Mouse (Mus musculus) frontal cortex, adult 2 months (tissue): Measurements from ENCODE around the gene Nxph2. TPM values are rescaled to one million over a fixed set of nuclear protein-coding genes. Genes with fewer than 3 reads are reported as not detected.
"Not testable (repeated sequence)": the region's sequence is repeated elsewhere in the genome, so short reads cannot be mapped to it uniquely, and the experiment has no call there.

Experiments used
- DNase-seq, 2 experiments: peaks; one replicate each; pipeline ENCODE4 v3.0.0; 2022; ENCODE audit warnings: low spot score in 1 of 2; ENCODE audit errors: extremely low spot score in 1 of 2
- polyA plus RNA-seq: library from polyadenylated mRNA; depleted of rRNA; stranded (reverse); fragments of >200 nt; gene quantifications from 2 replicates; pipeline ENCODE4 v1.2.3, GENCODE M21; 2012; rRNA removed

The Nxph2 gene
- 0.82 and 2.0 TPM in 2 replicates for polyA plus RNA-seq

GRCm38 (mm10) chr2:23320746-23321585 is at the start of gene Nxph2:
Gene Nxph2 (plus strand): TSS chr2:23321246.
- DNase-seq = peak; percentile 1 to 39

DNA sequence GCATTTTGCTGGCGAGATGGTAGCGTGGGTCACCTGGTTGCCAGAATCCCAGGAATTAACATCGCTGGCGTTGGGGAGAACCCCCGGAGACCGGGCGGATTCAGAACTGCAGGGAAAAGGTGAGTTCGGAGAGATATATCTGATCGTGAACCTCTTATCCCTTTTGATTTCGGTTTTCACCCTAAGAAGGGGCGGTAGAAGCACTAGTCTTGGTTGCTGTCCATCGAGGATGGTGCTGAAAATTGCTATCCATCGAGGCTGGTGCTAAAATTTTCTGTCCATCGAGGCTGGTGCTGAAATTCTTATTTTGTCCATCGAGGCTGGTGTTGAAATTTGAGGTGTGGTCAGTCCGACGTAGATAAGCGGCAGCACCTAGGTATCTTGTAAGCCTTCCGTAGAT is 30.1 kb upstream of the Nxph2 start:
- not testable (repeated sequence) for DNase-seq

DNA sequence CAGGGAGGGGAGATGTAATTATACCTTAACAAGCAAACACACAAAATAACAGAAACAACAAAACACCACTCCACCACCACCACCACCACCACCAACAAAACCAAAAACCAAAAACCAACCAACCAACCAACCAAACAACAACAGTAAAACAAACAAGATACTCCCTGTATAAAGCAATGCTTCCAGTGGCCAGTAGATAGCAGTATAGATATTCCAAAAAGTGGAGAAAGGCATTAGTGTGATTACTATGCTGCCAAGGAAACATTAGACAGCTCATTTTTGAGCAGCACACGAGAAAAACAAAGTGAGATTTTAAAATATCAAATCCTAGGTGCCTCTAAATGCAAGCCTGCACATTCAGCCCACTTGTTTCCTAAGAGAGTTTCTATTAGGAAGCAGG is 6.2 kb upstream of the Nxph2 start:
- DNase-seq = peak in 1 of 2 experiments; percentile 14

Other genes with a start within 250 kb of the Nxph2 start
- gene Mastl, start 165.2 kb upstream of the Nxph2 start, polyA plus RNA-seq = 0.46 and 0.54 TPM in 2 replicates
- 32.2 and 39.0 TPM in 2 replicates for gene Yme1l1, start 164.9 kb upstream of the Nxph2 start, polyA plus RNA-seq
- 0.17 and 0.32 TPM in 2 replicates for gene 4931423N10Rik, start 113.8 kb upstream of the Nxph2 start, polyA plus RNA-seq